Mouse (Mus musculus): ENCODE measurements at regions not wholly inside any gene's neighbourhood (a gene's known extent, or its start where the extent isn't known, plus 50 kb on each side); places are given as distances from the start of the nearest gene placed in this dataset.

DNA sequence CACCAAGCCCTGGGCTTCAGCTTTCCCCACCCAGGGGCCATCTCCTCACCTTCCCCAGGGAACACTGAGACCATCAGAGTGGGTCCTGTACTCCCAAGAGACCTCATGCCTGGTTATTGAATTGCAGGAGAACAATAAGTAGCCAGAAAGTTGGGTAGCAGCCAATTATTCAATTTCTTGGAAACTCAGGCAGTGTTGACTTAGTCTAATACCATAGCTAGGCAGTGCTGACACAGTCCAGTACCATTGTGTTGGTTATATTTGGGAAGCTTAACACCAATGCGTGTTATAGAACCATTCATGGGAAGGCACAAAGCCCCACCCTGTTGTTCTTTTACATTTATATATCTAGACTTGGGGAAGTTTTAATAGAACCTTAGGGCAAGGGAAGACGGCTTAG lies 131.9 kb downstream of the Diras2 start:
- H3K4me3 ChIP-seq (ENCODE audit: low read depth, low read length) = no peak overlapping the region
- H3K9ac ChIP-seq (replicated peaks; ENCODE audit: low read depth, low read length) = no peak overlapping the region
- no peak overlapping the region for H3K27ac ChIP-seq (ENCODE audit: low read length)
- H3K36me3 ChIP-seq (ENCODE audit: control insufficient read depth, insufficient read depth, low read length) = no peaks in the 10 kb centered on the region
- 56% methylated on average over 2 of the region's 2 CpGs for WGBS
- no peak overlapping the region for H3K4me2 ChIP-seq (replicated peaks; ENCODE audit: low read depth, low read length)
- ATAC-seq (ENCODE audit: insufficient number of reproducible peaks, insufficient read depth, low FRiP score, low read depth) = no peak
- no peaks in the 10 kb centered on the region for H3K27me3 ChIP-seq (ENCODE audit: control insufficient read depth, insufficient read depth, low read length)
- H3K4me1 ChIP-seq (ENCODE audit: control insufficient read depth, insufficient read depth, low read length) = no peaks in the 10 kb centered on the region
- H3K9me3 ChIP-seq (ENCODE audit: control insufficient read depth, low read depth, low read length) = no peaks in the 10 kb centered on the region

DNA sequence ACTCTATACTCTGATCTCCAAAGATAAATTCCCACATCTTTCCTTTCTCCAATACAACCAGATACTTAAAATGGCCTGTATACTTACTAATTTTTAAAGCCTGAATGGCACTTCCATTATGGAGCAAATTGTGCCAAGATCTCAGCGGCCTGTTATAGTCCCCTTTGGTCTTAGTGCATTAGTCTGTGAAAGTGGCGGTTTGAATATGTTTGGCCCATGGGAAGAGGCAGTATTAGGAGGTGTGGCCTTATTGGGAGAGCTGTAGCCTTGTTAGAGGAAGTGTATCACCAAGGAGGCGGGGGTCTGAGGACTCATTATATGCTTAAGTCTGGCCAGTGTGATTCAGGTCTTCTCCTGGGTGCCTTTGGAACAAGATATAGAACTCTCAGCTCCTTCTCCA lies 127.3 kb downstream of the Diras2 start:
- no peak overlapping the region for H3K4me2 ChIP-seq (replicated peaks; ENCODE audit: low read depth, low read length)
- no peak overlapping the region for H3K9ac ChIP-seq (replicated peaks; ENCODE audit: low read depth, low read length)
- no peaks in the 10 kb centered on the region for H3K36me3 ChIP-seq (ENCODE audit: control insufficient read depth, insufficient read depth, low read length)
- no peak overlapping the region for H3K4me3 ChIP-seq (ENCODE audit: low read depth, low read length)
- H3K4me1 ChIP-seq (ENCODE audit: control insufficient read depth, insufficient read depth, low read length) = no peaks in the 10 kb centered on the region
- H3K27me3 ChIP-seq (ENCODE audit: control insufficient read depth, insufficient read depth, low read length) = no peaks in the 10 kb centered on the region
- 81% methylated on average over 3 of the region's 3 CpGs for WGBS
- no peak for ATAC-seq (ENCODE audit: insufficient number of reproducible peaks, insufficient read depth, low FRiP score, low read depth)
- H3K27ac ChIP-seq (ENCODE audit: low read length) = no peak overlapping the region
- no peaks in the 10 kb centered on the region for H3K9me3 ChIP-seq (ENCODE audit: control insufficient read depth, low read depth, low read length)

DNA sequence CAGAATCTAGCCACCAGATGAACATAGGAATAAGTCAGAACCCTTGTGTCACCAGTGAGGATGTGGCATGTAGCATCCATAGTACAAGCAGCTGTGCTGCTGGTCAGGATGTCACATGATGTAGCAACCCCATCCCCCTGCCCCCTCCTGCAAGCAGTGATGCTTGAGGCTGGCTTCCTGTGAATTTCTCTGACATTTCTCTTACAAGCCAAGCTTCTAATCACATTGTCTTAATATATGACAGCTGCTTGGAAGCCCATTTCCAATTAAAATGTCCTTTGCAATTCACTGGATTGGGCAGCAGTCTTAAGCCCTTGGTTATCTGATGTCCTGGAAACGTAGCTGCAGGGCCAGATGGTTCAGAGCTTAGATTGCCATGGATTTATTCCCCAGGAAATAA lies 114.8 kb downstream of the Diras2 start:
- ATAC-seq (ENCODE audit: insufficient number of reproducible peaks, insufficient read depth, low FRiP score, low read depth) = no peak
- Histone ChIP-seq H3K36me3 (ENCODE audit: control insufficient read depth, insufficient read depth, low read length) (no peaks in the 10 kb centered on the region), H3K9me3 (ENCODE audit: control insufficient read depth, low read depth, low read length) (no peaks in the 10 kb centered on the region), H3K4me2 (replicated peaks; ENCODE audit: low read depth, low read length) (no peak overlapping the region), H3K9ac (replicated peaks; ENCODE audit: low read depth, low read length) (no peak overlapping the region), H3K27ac (ENCODE audit: low read length) (no peak overlapping the region), H3K4me3 (ENCODE audit: low read depth, low read length) (no peak overlapping the region), H3K27me3 (ENCODE audit: control insufficient read depth, insufficient read depth, low read length) (no peaks in the 10 kb centered on the region), H3K4me1 (ENCODE audit: control insufficient read depth, insufficient read depth, low read length) (no peaks in the 10 kb centered on the region)
- WGBS = 66% methylated on average over 1 of the region's 1 CpGs

DNA sequence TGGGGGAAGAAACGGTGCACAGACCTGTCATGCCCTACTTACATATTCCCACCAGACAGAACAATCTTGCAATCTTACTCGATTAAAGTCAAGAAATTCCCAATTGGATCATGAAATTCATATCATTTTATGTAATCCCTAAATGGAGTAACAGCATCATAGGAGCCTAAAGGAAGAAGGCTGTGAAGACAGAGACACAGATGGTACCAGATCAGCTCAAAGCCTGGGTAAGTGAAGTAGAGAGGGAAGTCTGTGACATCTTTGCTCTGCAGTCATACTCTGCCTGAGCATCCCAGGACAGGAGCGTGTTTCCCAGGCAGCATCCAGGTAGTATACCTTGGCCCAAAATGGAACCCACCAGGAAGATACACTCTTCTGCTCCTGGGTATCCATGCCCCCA lies 108.6 kb downstream of the Diras2 start:
- no peak for ATAC-seq (ENCODE audit: insufficient number of reproducible peaks, insufficient read depth, low FRiP score, low read depth)
- Histone ChIP-seq H3K27ac (ENCODE audit: low read length) (no peak overlapping the region), H3K4me1 (ENCODE audit: control insufficient read depth, insufficient read depth, low read length) (no peaks in the 10 kb centered on the region), H3K36me3 (ENCODE audit: control insufficient read depth, insufficient read depth, low read length) (no peaks in the 10 kb centered on the region), H3K27me3 (ENCODE audit: control insufficient read depth, insufficient read depth, low read length) (no peaks in the 10 kb centered on the region), H3K4me3 (ENCODE audit: low read depth, low read length) (no peak overlapping the region), H3K4me2 (replicated peaks; ENCODE audit: low read depth, low read length) (no peak overlapping the region), H3K9me3 (ENCODE audit: control insufficient read depth, low read depth, low read length) (no peaks in the 10 kb centered on the region), H3K9ac (replicated peaks; ENCODE audit: low read depth, low read length) (no peak overlapping the region)
- 90% methylated on average over 3 of the region's 3 CpGs for WGBS

DNA sequence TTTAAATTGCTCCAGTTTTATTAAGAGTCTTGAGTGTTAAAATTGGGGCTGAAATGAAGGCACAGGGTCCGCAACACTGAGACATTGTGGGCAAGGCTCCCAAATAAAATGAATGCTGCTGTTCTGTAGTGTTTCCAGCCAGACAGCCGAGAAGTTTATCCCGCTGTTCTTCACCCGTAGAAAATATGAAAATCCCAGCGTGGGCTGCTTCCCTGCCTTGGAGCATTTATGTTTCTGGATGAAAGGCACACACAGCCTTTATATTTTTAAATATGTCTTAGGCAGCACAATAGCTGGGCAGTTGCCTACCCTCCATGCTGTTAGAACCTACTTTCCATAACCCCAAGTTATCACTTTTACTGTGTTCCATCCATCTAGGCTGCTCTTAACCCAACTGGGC lies 102.6 kb downstream of the Diras2 start:
- no peaks in the 10 kb centered on the region for H3K36me3 ChIP-seq (ENCODE audit: control insufficient read depth, insufficient read depth, low read length)
- no peak overlapping the region for H3K27ac ChIP-seq (ENCODE audit: low read length)
- ATAC-seq (ENCODE audit: insufficient number of reproducible peaks, insufficient read depth, low FRiP score, low read depth) = no peak
- no peak overlapping the region for H3K9ac ChIP-seq (replicated peaks; ENCODE audit: low read depth, low read length)
- WGBS = 84% methylated on average over 5 of the region's 5 CpGs
- H3K4me1 ChIP-seq (ENCODE audit: control insufficient read depth, insufficient read depth, low read length) = no peaks in the 10 kb centered on the region
- no peaks in the 10 kb centered on the region for H3K27me3 ChIP-seq (ENCODE audit: control insufficient read depth, insufficient read depth, low read length)
- no peaks in the 10 kb centered on the region for H3K9me3 ChIP-seq (ENCODE audit: control insufficient read depth, low read depth, low read length)
- H3K4me3 ChIP-seq (ENCODE audit: low read depth, low read length) = no peak overlapping the region
- no peak overlapping the region for H3K4me2 ChIP-seq (replicated peaks; ENCODE audit: low read depth, low read length)

DNA sequence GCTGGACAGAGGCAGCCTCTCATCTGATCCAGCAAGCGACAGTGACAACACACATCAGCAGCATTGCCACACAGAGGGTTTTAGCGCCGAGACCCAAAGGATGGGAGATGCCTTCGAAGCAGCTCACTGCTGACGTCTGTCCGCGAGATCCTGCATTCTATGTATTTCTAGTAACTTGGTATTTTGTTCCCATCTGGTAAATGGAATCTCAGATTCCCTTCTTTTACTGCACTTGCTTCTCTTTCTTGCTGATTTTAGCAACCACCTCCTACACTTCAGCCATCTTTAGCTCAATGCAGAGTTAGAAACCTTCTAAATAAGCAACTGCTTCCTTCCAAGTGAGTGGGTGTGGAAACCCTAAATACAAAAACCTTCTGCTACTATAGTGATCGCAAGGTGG lies 94.3 kb downstream of the Diras2 start:
- 82% methylated on average over 8 of the region's 8 CpGs for WGBS
- no peaks in the 10 kb centered on the region for H3K9me3 ChIP-seq (ENCODE audit: control insufficient read depth, low read depth, low read length)
- H3K4me2 ChIP-seq (replicated peaks; ENCODE audit: low read depth, low read length) = no peak overlapping the region
- H3K27me3 ChIP-seq (ENCODE audit: control insufficient read depth, insufficient read depth, low read length) = no peaks in the 10 kb centered on the region
- no peak for ATAC-seq (ENCODE audit: insufficient number of reproducible peaks, insufficient read depth, low FRiP score, low read depth)
- no peak overlapping the region for H3K4me3 ChIP-seq (ENCODE audit: low read depth, low read length)
- no peak overlapping the region for H3K9ac ChIP-seq (replicated peaks; ENCODE audit: low read depth, low read length)
- H3K36me3 ChIP-seq (ENCODE audit: control insufficient read depth, insufficient read depth, low read length) = no peaks in the 10 kb centered on the region
- H3K4me1 ChIP-seq (ENCODE audit: control insufficient read depth, insufficient read depth, low read length) = no peaks in the 10 kb centered on the region
- no peak overlapping the region for H3K27ac ChIP-seq (ENCODE audit: low read length)

DNA sequence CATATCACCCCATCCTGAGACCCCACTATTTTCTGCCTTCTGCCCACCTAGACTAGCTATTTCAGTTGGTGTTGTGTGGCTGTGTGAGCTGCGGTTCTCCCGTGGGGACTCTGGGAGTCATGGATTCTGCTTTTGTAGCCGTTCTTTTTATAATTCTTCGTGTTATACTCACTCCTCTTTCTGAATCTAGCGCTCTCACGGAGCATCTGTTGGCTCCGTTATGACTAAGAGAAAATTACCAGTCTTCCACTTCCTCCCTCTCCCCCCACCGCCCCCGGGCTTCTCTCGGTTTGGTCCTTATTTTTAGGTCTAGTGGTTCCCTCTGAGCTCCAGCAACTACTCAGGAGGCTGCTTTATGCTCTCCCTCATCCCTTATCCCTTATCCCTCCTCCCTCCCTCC lies 85.6 kb downstream of the Diras2 start:
- 81% methylated on average over 10 of the region's 10 CpGs for WGBS
- H3K4me1 ChIP-seq (ENCODE audit: control insufficient read depth, insufficient read depth, low read length) = no peaks in the 10 kb centered on the region
- no peaks in the 10 kb centered on the region for H3K9me3 ChIP-seq (ENCODE audit: control insufficient read depth, low read depth, low read length)
- no peak overlapping the region for H3K9ac ChIP-seq (replicated peaks; ENCODE audit: low read depth, low read length)
- no peaks in the 10 kb centered on the region for H3K27me3 ChIP-seq (ENCODE audit: control insufficient read depth, insufficient read depth, low read length)
- H3K4me2 ChIP-seq (replicated peaks; ENCODE audit: low read depth, low read length) = no peak overlapping the region
- no peak overlapping the region for H3K27ac ChIP-seq (ENCODE audit: low read length)
- no peak for ATAC-seq (ENCODE audit: insufficient number of reproducible peaks, insufficient read depth, low FRiP score, low read depth)
- no peaks in the 10 kb centered on the region for H3K36me3 ChIP-seq (ENCODE audit: control insufficient read depth, insufficient read depth, low read length)
- no peak overlapping the region for H3K4me3 ChIP-seq (ENCODE audit: low read depth, low read length)

DNA sequence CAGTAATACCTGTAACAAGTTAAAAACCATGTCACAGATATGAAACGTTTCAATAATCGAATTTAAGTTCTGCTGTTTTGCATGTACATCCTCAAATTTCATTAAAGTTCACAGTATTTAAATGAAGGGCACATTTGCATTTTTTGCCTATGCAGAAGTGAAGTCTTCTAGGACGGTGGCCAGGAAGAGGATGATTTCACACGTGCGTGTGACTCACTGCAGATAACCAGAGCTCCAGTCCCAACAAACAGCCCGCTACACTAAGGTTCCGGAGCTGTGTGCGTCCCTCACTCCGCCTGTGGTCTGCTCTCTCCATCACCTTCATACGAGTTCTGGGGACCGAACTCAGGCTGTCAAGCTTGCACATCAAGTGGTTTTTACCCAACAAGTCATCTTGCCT lies 82.2 kb downstream of the Diras2 start:
- Histone ChIP-seq H3K27ac (ENCODE audit: low read length) (no peak overlapping the region), H3K36me3 (ENCODE audit: control insufficient read depth, insufficient read depth, low read length) (no peaks in the 10 kb centered on the region), H3K4me2 (replicated peaks; ENCODE audit: low read depth, low read length) (no peak overlapping the region), H3K27me3 (ENCODE audit: control insufficient read depth, insufficient read depth, low read length) (no peaks in the 10 kb centered on the region), H3K4me1 (ENCODE audit: control insufficient read depth, insufficient read depth, low read length) (no peaks in the 10 kb centered on the region), H3K4me3 (ENCODE audit: low read depth, low read length) (no peak overlapping the region), H3K9me3 (ENCODE audit: control insufficient read depth, low read depth, low read length) (no peaks in the 10 kb centered on the region), H3K9ac (replicated peaks; ENCODE audit: low read depth, low read length) (no peak overlapping the region)
- 83% methylated on average over 11 of the region's 11 CpGs for WGBS
- ATAC-seq (ENCODE audit: insufficient number of reproducible peaks, insufficient read depth, low FRiP score, low read depth) = no peak

DNA sequence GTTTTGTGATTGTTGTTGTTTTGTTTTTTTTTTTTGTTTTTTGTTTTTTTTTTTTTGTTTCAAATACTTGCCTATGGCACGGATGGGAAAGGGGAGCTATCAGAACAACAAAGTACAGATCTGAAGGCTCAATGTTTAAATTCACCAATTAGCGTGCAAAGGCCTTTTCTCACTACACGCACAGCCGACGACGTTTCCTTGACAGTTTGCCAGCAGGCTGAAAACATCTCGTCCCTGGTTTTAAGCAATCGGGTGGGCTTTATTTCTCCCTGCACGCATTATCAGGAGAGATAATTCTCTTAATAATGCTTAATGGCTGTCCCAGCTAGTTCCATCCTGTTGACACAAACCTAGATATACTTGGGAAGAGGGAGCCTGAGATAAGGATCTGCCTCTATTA lies 79.6 kb downstream of the Diras2 start:
- Histone ChIP-seq H3K9ac (replicated peaks; ENCODE audit: low read depth, low read length) (no peak overlapping the region), H3K27ac (ENCODE audit: low read length) (no peak overlapping the region), H3K4me3 (ENCODE audit: low read depth, low read length) (no peak overlapping the region), H3K9me3 (ENCODE audit: control insufficient read depth, low read depth, low read length) (no peaks in the 10 kb centered on the region), H3K4me1 (ENCODE audit: control insufficient read depth, insufficient read depth, low read length) (no peaks in the 10 kb centered on the region), H3K4me2 (replicated peaks; ENCODE audit: low read depth, low read length) (no peak overlapping the region), H3K27me3 (ENCODE audit: control insufficient read depth, insufficient read depth, low read length) (no peaks in the 10 kb centered on the region), H3K36me3 (ENCODE audit: control insufficient read depth, insufficient read depth, low read length) (no peaks in the 10 kb centered on the region)
- no peak for ATAC-seq (ENCODE audit: insufficient number of reproducible peaks, insufficient read depth, low FRiP score, low read depth)
- 51% methylated on average over 9 of the region's 9 CpGs for WGBS

Measured in stomach, embryonic 14.5 days (tissue).